Mouse (Mus musculus) left cerebral cortex, postnatal 14 days (tissue): Measurements from ENCODE around the gene Usp38. TPM values are rescaled to one million over a fixed set of nuclear protein-coding genes. Genes with fewer than 3 reads are reported as not detected.

Source experiments
- total RNA-seq, 2 experiments: library from RNA; stranded (reverse); gene quantifications; 2 replicates each; pipeline ENCODE4 v1.2.3; 2021

Usp38 gene
- total RNA-seq, 2 experiments from 2014 or later, result 24.2 to 25.1 TPM

Other genes with a start within 250 kb of the Usp38 start
- 10 to 100 TPM; 12.3 to 14.9 TPM for gene Gab1, start 134.4 kb downstream of the Usp38 start, total RNA-seq